Mouse (Mus musculus): ENCODE data around the gene Zfp362.

DNA sequence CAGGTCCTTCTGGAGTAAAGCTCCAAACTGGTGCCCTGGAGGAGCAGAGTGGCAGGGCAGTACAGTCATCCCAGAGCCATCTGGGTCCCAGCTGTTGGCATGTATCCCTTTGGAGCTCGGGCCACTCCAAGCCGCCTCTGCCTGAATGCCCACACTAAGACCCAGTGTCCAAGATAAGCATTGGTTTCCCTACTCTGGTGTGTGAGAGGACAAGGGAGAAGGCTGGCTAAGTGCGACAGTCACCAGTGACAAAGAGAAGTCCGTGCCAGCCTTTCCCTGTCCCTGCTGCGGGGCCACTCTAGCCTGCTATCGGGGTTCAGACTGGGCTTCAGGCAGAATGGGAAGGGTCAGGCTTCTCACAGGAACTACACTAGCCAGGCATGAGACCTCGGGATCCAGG lies 49.9 kb downstream of the Zfp362 start:
- no peak for TF ChIP-seq CTCF (IDR thresholded peaks at IDR 0.05; ENCODE audit: insufficient read depth, low read depth, low read length)
- no peak for TF ChIP-seq POLR2A (IDR thresholded peaks at IDR 0.05; ENCODE audit: insufficient read depth, low read depth, low read length)

All from olfactory bulb, adult 2 months (tissue).